Mouse (Mus musculus) neural tube, embryonic 14.5 days (tissue): ENCODE results near the gene Scarb1. TPM values are rescaled to one million over a fixed set of nuclear protein-coding genes. Genes with fewer than 3 reads are reported as not detected.

ENCODE experiments used
- ATAC-seq: fragments of 200-750 bp; cut with Nextera tagmentation; 2 replicates; pipeline ENCODE4 v1.8.0; 2017; ENCODE audit warnings: low read depth, mild to moderate bottlenecking, moderate TSS enrichment, moderate library complexity
- H3K27ac ChIP-seq: fragments of 300-500 bp; sonication (generic); 2 replicates; pipeline ENCODE4 v1.5.1; 2014; ENCODE audit warnings: low read depth, mild to moderate bottlenecking, control low read depth, low read length, moderate library complexity, mixed read lengths
- H3K27me3 ChIP-seq: fragments of 300-500 bp; sonication (generic); 2 replicates; pipeline ENCODE4 v1.6.1; 2014; ENCODE audit warnings: low read length; ENCODE audit not compliant: control insufficient read depth, insufficient read depth
- H3K36me3 ChIP-seq: fragments of 300-500 bp; sonication (generic); 2 replicates; pipeline ENCODE4 v1.6.1; 2014; ENCODE audit warnings: low read length, mixed read lengths; ENCODE audit not compliant: control insufficient read depth, insufficient read depth
- H3K4me1 ChIP-seq: fragments of 300-500 bp; sonication (generic); 2 replicates; pipeline ENCODE4 v1.6.1; 2014; ENCODE audit warnings: low read length; ENCODE audit not compliant: control insufficient read depth, insufficient read depth
- H3K4me2 ChIP-seq: fragments of 300-500 bp; sonication (generic); 2 replicates; pipeline ENCODE4 v1.6.1; 2014; ENCODE audit warnings: mild to moderate bottlenecking, low read depth, low read length, control low read depth
- H3K4me3 ChIP-seq: fragments of 300-500 bp; sonication (generic); 2 replicates; pipeline ENCODE4 v1.5.1; 2014; ENCODE audit warnings: low read depth, low read length, control low read depth, mixed read lengths
- H3K9ac ChIP-seq: fragments of 300-500 bp; sonication (generic); replicated peaks from 2 replicates; pipeline ENCODE4 v1.6.1; 2014; ENCODE audit warnings: low read depth, mild to moderate bottlenecking, control low read depth, low read length, mixed read lengths
- H3K9me3 ChIP-seq: fragments of 300-500 bp; sonication (generic); 2 replicates; pipeline ENCODE4 v1.6.1; 2016; ENCODE audit warnings: low read length; ENCODE audit not compliant: control insufficient read depth
- WGBS: fragments of 180-500 bp; shearing (Covaris S2); extraction: QIAGEN DNeasy Blood & Tissue Kit; methylation state at CpG from one replicate; pipeline ENCODE4 v1.1.7; 2014; 5-methylcytosine and 5-hydroxymethylcytosine counted together
- polyA plus RNA-seq: library from polyadenylated mRNA; unstranded; fragments of >200 nt; fragmentation: Nextera tagmentation; extraction: Ambion mirVana; gene quantifications from 2 replicates; pipeline ENCODE4 v1.2.1, GENCODE M21; 2014

Scarb1 gene
- polyA plus RNA-seq, 1 experiment from 2014 or later, result 36.9 TPM

- Histone ChIP-seq H3K4me3 (no peak overlapping the region), H3K27me3 (no peaks in the 10 kb centered on the region), H3K9ac (no peak overlapping the region), H3K4me2 (no peak overlapping the region), H3K27ac (no peak overlapping the region), H3K36me3 (no peaks in the 10 kb centered on the region), H3K9me3 (no peaks in the 10 kb centered on the region), H3K4me1 (no peaks in the 10 kb centered on the region)
- no peak for ATAC-seq
- 80% methylated on average over 8 of the region's 8 CpGs for WGBS
Measured at GRCm38 (mm10) chr5:125234399-125234798, 106.5 kb downstream of the Scarb1 start.

GRCm38 (mm10) chr5:125233478-125233877 is 107.4 kb downstream of the Scarb1 start:
- Histone ChIP-seq H3K4me3 (no peak overlapping the region), H3K4me1 (no peaks in the 10 kb centered on the region), H3K27ac (no peak overlapping the region), H3K4me2 (no peak overlapping the region), H3K9ac (no peak overlapping the region), H3K36me3 (no peaks in the 10 kb centered on the region), H3K27me3 (no peaks in the 10 kb centered on the region), H3K9me3 (no peaks in the 10 kb centered on the region)
- WGBS, result 92% methylated on average over 1 of the region's 1 CpGs
- ATAC-seq, result no peak

- H3K27me3 ChIP-seq, result no peaks in the 10 kb centered on the region
- no peak overlapping the region for H3K4me3 ChIP-seq
- no peaks in the 10 kb centered on the region for H3K36me3 ChIP-seq
- no peaks in the 10 kb centered on the region for H3K9me3 ChIP-seq
- WGBS, result 79% methylated on average over 7 of the region's 7 CpGs
- no peak overlapping the region for H3K4me2 ChIP-seq
- no peak for ATAC-seq
- no peaks in the 10 kb centered on the region for H3K4me1 ChIP-seq
- no peak overlapping the region for H3K27ac ChIP-seq
- no peak overlapping the region for H3K9ac ChIP-seq
Measured at GRCm38 (mm10) chr5:125232443-125232979, 108.4 kb downstream of the Scarb1 start.

GRCm38 (mm10) chr5:125230463-125230862 is 110.4 kb downstream of the Scarb1 start:
- Histone ChIP-seq H3K27me3 (no peaks in the 10 kb centered on the region), H3K27ac (no peak overlapping the region), H3K4me2 (no peak overlapping the region), H3K9ac (no peak overlapping the region), H3K4me3 (no peak overlapping the region), H3K4me1 (peaks cover 8% of the 10 kb centered on the region; the same call in 1 of the 2 replicates), H3K36me3 (no peaks in the 10 kb centered on the region), H3K9me3 (no peaks in the 10 kb centered on the region)
- no peak for ATAC-seq
- 78% methylated on average over 5 of the region's 5 CpGs for WGBS

GRCm38 (mm10) chr5:125229097-125229496 is 111.8 kb downstream of the Scarb1 start:
- Histone ChIP-seq H3K9me3 (no peaks in the 10 kb centered on the region), H3K4me3 (no peak overlapping the region), H3K9ac (no peak overlapping the region), H3K4me1 (peaks cover 11% of the 10 kb centered on the region; the same call in 1 of the 2 replicates), H3K36me3 (no peaks in the 10 kb centered on the region), H3K27ac (no peak overlapping the region), H3K4me2 (no peak overlapping the region), H3K27me3 (no peaks in the 10 kb centered on the region)
- WGBS, result 97% methylated on average over 2 of the region's 2 CpGs
- ATAC-seq, result no peak

GRCm38 (mm10) chr5:125227699-125228098 is 113.2 kb downstream of the Scarb1 start:
- no peak overlapping the region for H3K4me2 ChIP-seq
- WGBS, result 93% methylated on average over 4 of the region's 4 CpGs
- H3K4me3 ChIP-seq, result no peak overlapping the region
- H3K4me1 ChIP-seq, result peaks cover 13% of the 10 kb centered on the region; the same call in 1 of the 2 replicates
- no peak overlapping the region for H3K27ac ChIP-seq
- H3K9me3 ChIP-seq, result no peaks in the 10 kb centered on the region
- no peaks in the 10 kb centered on the region for H3K36me3 ChIP-seq
- H3K9ac ChIP-seq, result no peak overlapping the region
- ATAC-seq, result no peak
- H3K27me3 ChIP-seq, result no peaks in the 10 kb centered on the region

Other genes with a start within 250 kb of the Scarb1 start
- gene Ncor2, start 161.9 kb downstream of the Scarb1 start, polyA plus RNA-seq, result 29.1 and 32.8 TPM in 2 replicates
- gene Gm10382, start 48.2 kb upstream of the Scarb1 start, polyA plus RNA-seq, result 0.28 and 0.50 TPM in 2 replicates
- gene Ubc, start 49.1 kb upstream of the Scarb1 start, polyA plus RNA-seq, result 1,368 and 1,388 TPM in 2 replicates
- gene Dhx37, start 93.0 kb upstream of the Scarb1 start, polyA plus RNA-seq, result 8.5 and 8.6 TPM in 2 replicates
- 34.5 and 40.5 TPM in 2 replicates for gene Bri3bp, start 100.5 kb upstream of the Scarb1 start, polyA plus RNA-seq
- gene Aacs, start 134.7 kb upstream of the Scarb1 start, polyA plus RNA-seq, result 78.9 and 79.8 TPM in 2 replicates
- gene Tmem132b, start 190.7 kb upstream of the Scarb1 start, polyA plus RNA-seq, result 5.5 and 6.2 TPM in 2 replicates